Mouse (Mus musculus) lung, postnatal 0 days (tissue): ENCODE measurements at regions not wholly inside any gene's neighbourhood (a gene's known extent, or its start where the extent isn't known, plus 50 kb on each side); places are given as distances from the start of the nearest gene placed in this dataset.
A peak's percentile ranks its signal among the peaks of the same experiment; 100 is the strongest.

Experiments
- ATAC-seq: fragments of 200-750 bp; cut with Nextera tagmentation; 2 replicates; pipeline ENCODE4 v1.8.0; 2017; ENCODE audit warnings: moderate library complexity
- DNase-seq: peaks from one replicate; pipeline ENCODE4 v3.0.0-alpha.2; 2016; ENCODE audit warnings: low spot score
- H3K27ac ChIP-seq: fragments of 300-500 bp; sonication (generic); 2 replicates; pipeline ENCODE4 v1.5.1; 2014; ENCODE audit warnings: antibody characterized with exemption, mild to moderate bottlenecking, low read length, mixed read lengths
- H3K27me3 ChIP-seq: fragments of 300-500 bp; sonication (generic); replicated peaks from 2 replicates; pipeline ENCODE4 v1.6.1; 2014; ENCODE audit warnings: low read length, mixed read lengths; ENCODE audit not compliant: insufficient read depth
- H3K36me3 ChIP-seq: fragments of 300-500 bp; sonication (generic); 2 replicates; pipeline ENCODE4 v1.6.1; 2014; ENCODE audit warnings: low read length, mixed read lengths; ENCODE audit not compliant: insufficient read depth
- H3K4me1 ChIP-seq: fragments of 300-500 bp; sonication (generic); 2 replicates; pipeline ENCODE4 v1.6.1; 2014; ENCODE audit warnings: antibody characterized with exemption, low read depth, low read length, mixed read lengths; ENCODE audit not compliant: insufficient read depth
- H3K4me2 ChIP-seq: fragments of 300-500 bp; sonication (generic); replicated peaks from 2 replicates; pipeline ENCODE4 v1.6.1; 2014; ENCODE audit warnings: low read depth, mild to moderate bottlenecking, low read length, moderate library complexity, mixed read lengths
- H3K4me3 ChIP-seq: fragments of 300-500 bp; sonication (generic); 2 replicates; pipeline ENCODE4 v1.5.1; 2014; ENCODE audit warnings: low read depth, low read length
- H3K9ac ChIP-seq: fragments of 300-500 bp; sonication (generic); replicated peaks from 2 replicates; pipeline ENCODE4 v1.6.1; 2014; ENCODE audit warnings: low read depth, mild to moderate bottlenecking
- H3K9me3 ChIP-seq: fragments of 300-500 bp; sonication (generic); 2 replicates; pipeline ENCODE4 v1.6.1; 2016; ENCODE audit warnings: low read length, mixed read lengths
- CTCF ChIP-seq: IDR thresholded peaks from 2 replicates; pipeline ENCODE4 v1.5.1; 2016; ENCODE audit warnings: antibody characterized with exemption, mild to moderate bottlenecking
- EP300 ChIP-seq: IDR thresholded peaks from 2 replicates; pipeline ENCODE4 v1.6.1; 2016; ENCODE audit warnings: antibody characterized with exemption, mild to moderate bottlenecking, control low read depth
- WGBS: fragments of 180-500 bp; shearing (Covaris S2); extraction: QIAGEN DNeasy Blood & Tissue Kit; methylation state at CpG from one replicate; pipeline ENCODE4 v1.1.7; 2014; 5-methylcytosine and 5-hydroxymethylcytosine counted together

DNA sequence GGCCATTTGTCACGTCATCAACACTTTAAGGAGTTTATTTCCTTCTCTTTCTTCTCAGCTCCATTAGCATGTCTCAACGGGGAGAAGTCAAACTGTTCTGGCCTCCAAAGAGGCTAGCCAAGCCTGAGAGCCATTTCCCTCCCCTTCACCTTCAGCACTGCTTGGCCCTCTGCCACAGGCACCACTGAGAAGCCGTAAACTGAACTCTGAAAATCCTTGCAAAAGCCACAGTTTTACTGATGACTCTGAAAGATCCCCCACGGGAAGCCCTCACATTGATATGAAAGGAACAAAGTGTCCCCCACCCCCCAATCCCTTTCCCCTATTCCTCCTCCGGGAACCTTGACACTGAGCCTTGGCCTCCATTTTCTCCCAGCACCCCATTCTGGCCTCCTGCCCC, 188.1 kb upstream of the Arid1b start:
- TF ChIP-seq CTCF (no peak), EP300 (no peak)
- Histone ChIP-seq H3K27ac (no peak overlapping the region), H3K9me3 (no peaks in the 10 kb centered on the region), H3K4me2 (no peak overlapping the region), H3K4me1 (peaks cover 4% of the 10 kb centered on the region; the same call in 1 of the 2 replicates), H3K9ac (no peak overlapping the region), H3K4me3 (no peak overlapping the region), H3K36me3 (no peaks in the 10 kb centered on the region), H3K27me3 (no peaks in the 10 kb centered on the region)
- peak; percentile 9 for DNase-seq
- 40% methylated on average over 5 of the region's 5 CpGs for WGBS
- ATAC-seq: no peak

DNA sequence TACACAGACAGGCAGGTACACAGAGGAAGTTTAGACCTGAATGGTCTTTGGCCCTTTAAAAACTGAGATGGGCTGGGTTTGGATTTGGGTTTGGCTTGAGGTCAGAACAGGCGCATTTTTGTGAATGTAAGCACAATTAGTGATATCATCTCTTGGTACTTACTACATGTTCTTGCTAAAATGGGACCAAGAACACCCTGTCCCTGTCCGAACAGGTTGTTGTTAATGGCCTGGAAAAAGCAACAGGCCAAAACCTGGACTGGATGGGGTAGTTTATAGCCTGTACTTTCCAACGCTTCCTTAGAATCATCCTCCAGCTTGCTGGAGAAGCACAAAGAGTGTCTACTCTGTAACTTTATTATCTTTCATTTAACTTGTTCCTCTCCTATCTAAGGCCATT, 185.2 kb upstream of the Arid1b start:
- peak; percentile 26 for DNase-seq
- Histone ChIP-seq H3K4me3 (no peak overlapping the region), H3K4me1 (peaks cover 4% of the 10 kb centered on the region; the same call in 1 of the 2 replicates), H3K9me3 (no peaks in the 10 kb centered on the region), H3K9ac (no peak overlapping the region), H3K4me2 (no peak overlapping the region), H3K27me3 (no peaks in the 10 kb centered on the region), H3K27ac (no peak overlapping the region), H3K36me3 (no peaks in the 10 kb centered on the region)
- WGBS: 81% methylated on average over 3 of the region's 3 CpGs
- no peak for TF ChIP-seq EP300
- TF ChIP-seq CTCF: no peak
- no peak for ATAC-seq

DNA sequence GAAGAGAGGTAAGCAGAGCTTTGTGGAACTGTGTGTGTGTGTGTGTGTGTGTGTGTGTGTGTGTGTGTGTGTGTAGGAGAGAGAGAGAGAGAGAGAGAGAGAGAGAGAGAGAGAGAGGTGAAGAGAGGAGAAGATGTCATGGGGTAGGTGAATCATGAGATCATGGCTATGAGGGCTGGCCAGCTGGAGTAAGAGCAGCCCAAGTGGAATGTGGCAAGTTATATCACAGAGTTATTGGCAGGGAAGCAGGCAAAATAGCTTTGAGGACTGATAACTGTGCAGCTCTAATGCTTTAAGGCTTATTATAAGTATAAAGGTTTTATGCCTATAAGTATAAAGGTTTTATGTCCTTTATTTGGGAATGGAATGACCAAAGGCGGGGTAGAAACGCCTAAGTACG, 180.9 kb upstream of the Arid1b start:
- no peak overlapping the region for H3K4me2 ChIP-seq
- 86% methylated on average over 3 of the region's 3 CpGs for WGBS

DNA sequence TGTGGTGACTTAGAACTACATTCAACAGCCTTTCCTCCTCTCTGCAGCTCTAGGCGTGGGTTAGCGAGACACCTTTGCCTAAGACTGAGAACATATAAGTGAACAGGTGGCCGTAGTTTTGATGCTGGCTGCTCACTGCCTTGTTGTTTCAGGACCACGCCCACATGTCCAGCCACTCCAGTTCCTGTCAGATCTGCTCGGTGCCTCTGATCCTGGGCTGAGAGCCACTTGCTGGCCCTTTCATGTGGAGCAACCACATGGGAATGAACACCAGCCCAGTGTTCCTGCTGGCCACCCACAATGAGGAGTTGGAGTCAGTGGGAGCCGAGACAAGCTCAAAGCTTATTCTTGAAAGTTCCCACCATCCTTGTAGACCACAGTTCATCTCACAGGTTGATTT, 180.5 kb upstream of the Arid1b start:
- Histone ChIP-seq H3K36me3 (no peaks in the 10 kb centered on the region), H3K4me3 (no peak overlapping the region), H3K27ac (no peak overlapping the region), H3K27me3 (no peaks in the 10 kb centered on the region), H3K9me3 (no peaks in the 10 kb centered on the region), H3K9ac (no peak overlapping the region), H3K4me2 (no peak overlapping the region), H3K4me1 (no peaks in the 10 kb centered on the region)
- DNase-seq: peak; percentile 34
- no peak for TF ChIP-seq EP300
- WGBS: 46% methylated on average over 6 of the region's 6 CpGs
- ATAC-seq: peak; percentile 41; the same call in 1 of the 2 replicates

More for the DNA sequence above, 180.9 kb upstream of the Arid1b start:
- H3K27me3 ChIP-seq: no peaks in the 10 kb centered on the region
- DNase-seq: no peak
- no peaks in the 10 kb centered on the region for H3K36me3 ChIP-seq
- H3K4me1 ChIP-seq: no peaks in the 10 kb centered on the region
- no peak overlapping the region for H3K27ac ChIP-seq
- ATAC-seq: no peak
- no peak overlapping the region for H3K4me3 ChIP-seq
- H3K9me3 ChIP-seq: no peaks in the 10 kb centered on the region
- H3K9ac ChIP-seq: no peak overlapping the region
- no peak for TF ChIP-seq CTCF
- no peak for TF ChIP-seq EP300

DNA sequence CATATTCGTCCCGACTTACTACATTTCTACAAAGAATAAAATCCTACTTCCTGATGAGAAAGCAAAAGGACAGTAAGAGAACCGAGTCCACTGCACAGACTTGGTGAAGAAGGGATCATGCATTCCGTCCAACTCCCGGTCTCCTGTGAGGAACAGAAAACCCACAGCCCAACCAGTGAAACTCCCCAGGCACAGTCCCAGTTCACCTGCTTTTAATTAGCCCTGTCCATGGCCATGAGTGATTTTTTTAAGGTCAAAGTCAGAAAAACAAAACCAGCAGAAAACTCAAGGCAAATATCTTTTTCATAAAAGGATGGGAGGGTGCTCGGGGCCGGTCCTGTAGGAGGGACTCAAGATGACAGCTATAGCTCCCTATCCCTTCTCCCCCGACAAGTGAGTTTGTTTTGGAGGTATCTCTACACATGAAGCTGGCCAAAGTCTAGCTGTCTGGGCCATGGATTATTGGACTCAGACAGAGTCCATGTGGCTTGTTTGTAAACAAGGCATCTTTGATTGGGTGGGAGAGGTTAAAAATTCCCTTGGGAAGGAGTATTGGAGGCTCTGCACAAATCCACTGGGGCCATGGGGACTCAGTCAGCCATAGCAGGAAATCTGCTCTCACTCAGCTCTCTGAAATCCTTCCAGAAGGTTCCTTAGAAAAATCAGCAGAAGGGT, 168.8 kb upstream of the Arid1b start:
- Histone ChIP-seq H3K4me1 (no peaks in the 10 kb centered on the region), H3K4me2 (no peak overlapping the region), H3K27ac (no peak overlapping the region), H3K4me3 (no peak overlapping the region), H3K9ac (no peak overlapping the region), H3K27me3 (no peaks in the 10 kb centered on the region), H3K36me3 (no peaks in the 10 kb centered on the region), H3K9me3 (no peaks in the 10 kb centered on the region)
- no peak for TF ChIP-seq CTCF
- WGBS: 65% methylated on average over 8 of the region's 8 CpGs
- ATAC-seq: no peak
- DNase-seq: no peak

DNA sequence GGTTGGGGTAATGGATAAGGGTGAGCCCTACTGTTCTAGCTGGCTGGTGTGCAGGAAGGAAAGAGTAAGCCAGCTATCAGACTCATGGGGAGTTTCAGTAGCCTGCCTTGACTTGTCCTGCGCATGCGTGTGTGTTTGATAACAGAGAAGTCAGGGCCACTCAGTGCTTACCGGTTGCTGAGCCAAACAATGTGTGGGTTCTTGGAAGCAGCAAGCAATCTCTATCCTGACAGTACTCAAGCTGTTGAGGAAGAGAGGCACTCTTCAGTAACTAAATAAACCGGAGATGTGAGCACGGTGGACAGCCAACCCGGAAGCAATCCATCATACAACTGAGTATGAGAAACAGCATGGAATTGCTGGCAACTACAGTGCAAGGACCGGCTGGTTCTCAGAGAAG, 160.1 kb upstream of the Arid1b start:
- Histone ChIP-seq H3K4me1 (no peaks in the 10 kb centered on the region), H3K4me2 (no peak overlapping the region), H3K27ac (no peak overlapping the region), H3K9me3 (no peaks in the 10 kb centered on the region), H3K27me3 (no peaks in the 10 kb centered on the region), H3K9ac (no peak overlapping the region), H3K36me3 (no peaks in the 10 kb centered on the region), H3K4me3 (no peak overlapping the region)
- 30% methylated on average over 7 of the region's 7 CpGs for WGBS
- DNase-seq (peak; percentile 80), ATAC-seq (peak; percentile 84)
- no peak for TF ChIP-seq EP300
- no peak for TF ChIP-seq CTCF

DNA sequence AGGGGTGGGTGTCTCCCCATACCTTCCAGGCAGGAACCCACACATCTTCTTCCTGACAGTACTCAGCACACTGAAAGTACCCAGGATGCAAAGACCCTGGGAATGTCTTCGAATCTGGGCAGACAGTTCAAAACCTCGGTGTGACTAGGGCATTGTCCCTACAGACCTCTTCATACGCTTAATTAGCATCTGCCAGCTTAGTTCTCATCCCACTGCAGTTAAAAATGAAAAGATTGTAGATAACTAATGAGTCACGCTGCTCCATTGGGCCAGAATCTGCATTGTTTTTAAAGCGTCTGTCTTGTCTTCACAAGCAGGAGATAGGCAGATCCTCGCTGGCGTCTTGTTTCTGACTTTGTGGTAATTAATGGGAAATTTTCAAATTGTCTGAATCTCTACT, 159.6 kb upstream of the Arid1b start:
- H3K4me2 ChIP-seq: no peak overlapping the region
- H3K27ac ChIP-seq: no peak overlapping the region
- H3K4me1 ChIP-seq: no peaks in the 10 kb centered on the region
- TF ChIP-seq EP300 (no peak), CTCF (no peak)
- H3K9ac ChIP-seq: no peak overlapping the region
- H3K27me3 ChIP-seq: no peaks in the 10 kb centered on the region
- DNase-seq (no peak), ATAC-seq (no peak)
- no peaks in the 10 kb centered on the region for H3K36me3 ChIP-seq
- H3K9me3 ChIP-seq: no peaks in the 10 kb centered on the region
- 71% methylated on average over 7 of the region's 7 CpGs for WGBS
- no peak overlapping the region for H3K4me3 ChIP-seq
